Mouse (Mus musculus) WW6 (cell line): Measurements from ENCODE around the gene Fkbp9.
"Not testable (repeated sequence)": the region's sequence is repeated elsewhere in the genome, so short reads cannot be mapped to it uniquely, and the experiment has no call there.

ENCODE experiments used
- DNase-seq: peaks from one replicate; pipeline ENCODE4 v3.0.0-alpha.2; 2013; ENCODE audit warnings: low read depth, low spot score

Gene Fkbp9

GRCm38 (mm10) chr6:56837621-56838020 lies 5.8 kb downstream of the Fkbp9 start:
- DNase-seq: no peak

GRCm38 (mm10) chr6:56843229-56843628 lies 11.4 kb downstream of the Fkbp9 start:
- DNase-seq: no peak

- no peak for DNase-seq
These were observed 12.5 kb downstream of the Fkbp9 start for GRCm38 (mm10) chr6:56844365-56844764.

GRCm38 (mm10) chr6:56848974-56849373 lies 17.1 kb downstream of the Fkbp9 start:
- DNase-seq: no peak

GRCm38 (mm10) chr6:56850315-56850714 lies 18.5 kb downstream of the Fkbp9 start:
- no peak for DNase-seq

GRCm38 (mm10) chr6:56854803-56855202 lies 22.9 kb downstream of the Fkbp9 start:
- no peak for DNase-seq

- DNase-seq: no peak
These were observed 24.9 kb downstream of the Fkbp9 start for GRCm38 (mm10) chr6:56856748-56857147.

GRCm38 (mm10) chr6:56860205-56860848 lies 28.5 kb downstream of the Fkbp9 start:
- DNase-seq: no peak

- DNase-seq: not testable (repeated sequence)
These were observed 35.0 kb downstream of the Fkbp9 start for GRCm38 (mm10) chr6:56866899-56867298.

- no peak for DNase-seq
These were observed 36.7 kb downstream of the Fkbp9 start for GRCm38 (mm10) chr6:56868565-56868964.

GRCm38 (mm10) chr6:56870027-56870426 lies 38.2 kb downstream of the Fkbp9 start:
- no peak for DNase-seq

- no peak for DNase-seq
These were observed 45.0 kb downstream of the Fkbp9 start for GRCm38 (mm10) chr6:56876870-56877269.

- no peak for DNase-seq
These were observed 46.1 kb downstream of the Fkbp9 start for GRCm38 (mm10) chr6:56877985-56878384.

GRCm38 (mm10) chr6:56879352-56879955 lies 47.6 kb downstream of the Fkbp9 start:
- DNase-seq: no peak

- DNase-seq: no peak
These were observed 56.7 kb downstream of the Fkbp9 start for GRCm38 (mm10) chr6:56888561-56888960.

- no peak for DNase-seq
These were observed 58.9 kb downstream of the Fkbp9 start for GRCm38 (mm10) chr6:56890762-56891161.

- no peak for DNase-seq
These were observed 67.7 kb downstream of the Fkbp9 start for GRCm38 (mm10) chr6:56899601-56900000.

- no peak for DNase-seq
These were observed 69.5 kb downstream of the Fkbp9 start for GRCm38 (mm10) chr6:56901336-56901735.

GRCm38 (mm10) chr6:56901824-56902386 lies 70.0 kb downstream of the Fkbp9 start:
- no peak for DNase-seq

GRCm38 (mm10) chr6:56902606-56903520 lies 71.0 kb downstream of the Fkbp9 start:
- DNase-seq: no peak

GRCm38 (mm10) chr6:56903831-56904230 lies 72.0 kb downstream of the Fkbp9 start:
- no peak for DNase-seq

- no peak for DNase-seq
These were observed 72.5 kb downstream of the Fkbp9 start for GRCm38 (mm10) chr6:56904330-56904729.
